ENCODE assay signal across 15 mouse cellular contexts in the genomic region with DNA sequence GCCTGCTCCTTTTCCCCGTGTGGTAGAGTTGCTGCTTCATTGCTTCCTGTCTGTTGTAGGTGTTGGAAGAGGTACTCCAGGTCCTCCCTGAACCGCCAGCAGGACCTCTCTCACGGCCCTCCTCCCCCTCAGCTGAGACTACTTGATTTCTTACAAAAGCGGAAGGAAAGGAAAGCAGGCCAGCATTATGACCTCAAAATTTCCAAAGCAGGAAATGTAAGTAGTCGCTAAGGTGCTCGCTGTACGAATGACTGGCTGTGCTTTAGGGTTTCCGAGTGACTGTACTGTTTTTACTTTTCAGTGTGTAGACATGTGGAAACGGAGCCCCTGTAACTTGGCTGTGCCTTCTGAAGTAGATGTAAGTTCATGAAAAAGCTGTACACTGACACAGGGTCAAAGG. TPM values are rescaled to one million over a fixed set of nuclear protein-coding genes. Genes with fewer than 3 reads are reported as not detected.
DNase-seq lines count a peak whose midpoint lies in the region; ATAC-seq and TF ChIP-seq lines count a peak whose summit lies in the region.
"Had no signal": no experiment of that assay in that cellular context is flagged by ENCODE, and none has a peak within 500 bp of the region (broad histone marks: within the 10 kb centered on the region; RNA-seq: fewer than 3 reads in every experiment).

No protein-coding gene starts in this region.

- ATAC-seq in granulocyte monocyte progenitor cell, adult 5-6 weeks (replicated peaks; ENCODE audit: poor library complexity, severe bottlenecking) = peak; percentile 97
- peak; percentile 88 for ATAC-seq in neutrophil, adult 5-6 weeks (ENCODE audit: extremely low read depth, insufficient number of reproducible peaks, low FRiP score, poor library complexity, severe bottlenecking)

- intact Hi-C loops in heart, adult 2 months (cut with DNase I) = no loop called here
- intact Hi-C loops in heart, postnatal 25 days (cut with DNase I) = no loop called here

- H3K4me3 ChIP-seq in heart, adult 2 months = no peak overlapping the region
- no peak overlapping the region for H3K4me3 ChIP-seq in forebrain, embryonic 10.5 days
- H3K4me3 ChIP-seq: layer of hippocampus, adult 2 months; liver, embryonic 13.5 days had no signal

- 39% methylated on average over 9 of the region's 9 CpGs for WGBS in heart, adult 2 months
- 89% methylated on average over 9 of the region's 9 CpGs for WGBS in forebrain, embryonic 10.5 days

- no peak overlapping the region for H3K9ac ChIP-seq in heart, adult 2 months (ENCODE audit: low read depth, low read length)
- H3K9ac ChIP-seq: liver, embryonic 13.5 days had no signal

- H3K36me3 ChIP-seq in heart, adult 2 months (ENCODE audit: control insufficient read depth, insufficient read depth, low read length) = peaks cover 17% of the 10 kb centered on the region
- H3K36me3 ChIP-seq in forebrain, embryonic 10.5 days (replicated peaks) = peaks cover 97% of the 10 kb centered on the region

- peak in 1 of 2 experiments; percentile 21 for DNase-seq in heart, adult 2 months
- no peak for DNase-seq in heart, postnatal 25 days (ENCODE audit: low spot score)
- peak; percentile 36 for DNase-seq in lung, postnatal 36 days
- DNase-seq in lung, postnatal 4 days = no peak
- DNase-seq in left cerebral cortex, adult 11 months (ENCODE audit: low spot score) = no peak
- DNase-seq in forebrain, embryonic 10.5 days (ENCODE audit: extremely low spot score, low spot score) = no peak
- DNase-seq: cerebellum, postnatal 10 days; kidney, adult 11 months; liver, embryonic 13.5 days had no signal

- TF ChIP-seq CTCF in heart, adult 2 months (IDR thresholded peaks at IDR 0.05) = no peak

- no peaks in the 10 kb centered on the region for H3K27me3 ChIP-seq in heart, adult 2 months (ENCODE audit: control insufficient read depth, insufficient read depth, low read length)
- H3K27me3 ChIP-seq in forebrain, embryonic 10.5 days (ENCODE audit: poor library complexity, severe bottlenecking) = no peaks in the 10 kb centered on the region
- H3K27me3 ChIP-seq: liver, embryonic 13.5 days had no signal

- H3K27ac ChIP-seq in heart, adult 2 months = peak overlapping the region; percentile 10; the same call in 1 of the 2 replicates
- H3K27ac ChIP-seq in forebrain, embryonic 10.5 days = no peak overlapping the region
- H3K27ac ChIP-seq: layer of hippocampus, adult 2 months; liver, embryonic 13.5 days had no signal

- TF ChIP-seq EP300 in heart, adult 2 months (IDR thresholded peaks at IDR 0.05; ENCODE audit: insufficient read depth, low read depth, low read length) = no peak

- no peak for TF ChIP-seq POLR2A in heart, adult 2 months (IDR thresholded peaks at IDR 0.05; ENCODE audit: insufficient read depth, low read depth, low read length)

- no peaks in the 10 kb centered on the region; the same call in 1 of the 2 replicates for H3K4me1 ChIP-seq in heart, adult 2 months (ENCODE audit: control insufficient read depth, insufficient read depth, low read length)
- no peaks in the 10 kb centered on the region for H3K4me1 ChIP-seq in forebrain, embryonic 10.5 days
- H3K4me1 ChIP-seq: liver, embryonic 13.5 days had no signal

- no peaks in the 10 kb centered on the region for H3K79me2 ChIP-seq in heart, adult 2 months (replicated peaks; ENCODE audit: control insufficient read depth, insufficient read depth, low read length)

- no peaks in the 10 kb centered on the region for H3K9me3 ChIP-seq in forebrain, embryonic 10.5 days
- H3K9me3 ChIP-seq: liver, embryonic 13.5 days had no signal

RNA-seq across cellular contexts. Expression of a gene that starts 5.2 kb away (rescaled TPM):
- not detected for total RNA-seq in heart, adult 2 months (2021)
- polyA plus RNA-seq in heart, adult 2 months (2012; rRNA removed) = not detected in 2 replicates
- total RNA-seq in heart, postnatal 25 days (2021) = not detected
- not detected in 2 replicates for total RNA-seq in granulocyte monocyte progenitor cell, adult 5-6 weeks (2014; fragmentation: Nextera tagmentation)
- not detected in 2 replicates for total RNA-seq in granulocyte monocyte progenitor cell, adult 5-6 weeks (2017)
- 1.2 TPM in 1 of 2 replicates, not detected in the other for total RNA-seq in neutrophil, adult 5-6 weeks (2017)
- polyA plus RNA-seq in forebrain, embryonic 10.5 days (2016; fragmentation: Nextera tagmentation; extraction: Ambion mirVana) = 0.47 TPM in 1 of 2 replicates, not detected in the other
- total RNA-seq: adrenal gland, adult 18-20 months; heart, postnatal 10 days; layer of hippocampus, adult 2 months; left cerebral cortex, postnatal 10 days had no signal
- polyA plus RNA-seq: liver, embryonic 13.5 days had no signal

RNA-seq across cellular contexts. Expression of a gene that starts 16.4 kb away (rescaled TPM):
- 10 to 100 TPM; 18.0 to 19.8 TPM for total RNA-seq in heart, adult 2 months (2021)
- 22.7 and 26.4 TPM in 2 replicates for polyA plus RNA-seq in heart, adult 2 months (2012; rRNA removed)
- total RNA-seq in heart, postnatal 25 days (2021) = 10 to 100 TPM; 18.4 to 18.9 TPM
- total RNA-seq in granulocyte monocyte progenitor cell, adult 5-6 weeks (2014; fragmentation: Nextera tagmentation) = 95.9 and 96.3 TPM in 2 replicates
- total RNA-seq in granulocyte monocyte progenitor cell, adult 5-6 weeks (2017) = 52.4 and 56.0 TPM in 2 replicates
- 160 and 167 TPM in 2 replicates for total RNA-seq in neutrophil, adult 5-6 weeks (2017)
- 101 and 105 TPM in 2 replicates for polyA plus RNA-seq in forebrain, embryonic 10.5 days (2016; fragmentation: Nextera tagmentation; extraction: Ambion mirVana)

RNA-seq across cellular contexts. Expression of a gene that starts 26.2 kb away (rescaled TPM):
- 10 to 100 TPM; 19.0 to 19.7 TPM for total RNA-seq in heart, adult 2 months (2021)
- polyA plus RNA-seq in heart, adult 2 months (2012; rRNA removed) = 10.7 and 19.9 TPM in 2 replicates
- 10 to 100 TPM; 18.1 to 18.8 TPM for total RNA-seq in heart, postnatal 25 days (2021)
- total RNA-seq in granulocyte monocyte progenitor cell, adult 5-6 weeks (2014; fragmentation: Nextera tagmentation) = 145 and 200 TPM in 2 replicates
- 243 and 250 TPM in 2 replicates for total RNA-seq in granulocyte monocyte progenitor cell, adult 5-6 weeks (2017)
- total RNA-seq in neutrophil, adult 5-6 weeks (2017) = 75.8 and 93.7 TPM in 2 replicates
- polyA plus RNA-seq in forebrain, embryonic 10.5 days (2016; fragmentation: Nextera tagmentation; extraction: Ambion mirVana) = 196 and 206 TPM in 2 replicates

RNA-seq across cellular contexts. Expression of a gene that starts 26.4 kb away (rescaled TPM):
- total RNA-seq in heart, adult 2 months (2021) = 10 to 100 TPM in 1 of 2 experiments, 1 to 10 TPM in 1; 8.9 to 10.5 TPM
- 6.9 and 10.4 TPM in 2 replicates for polyA plus RNA-seq in heart, adult 2 months (2012; rRNA removed)
- 10 to 100 TPM; 10.0 to 10.5 TPM for total RNA-seq in heart, postnatal 25 days (2021)
- total RNA-seq in granulocyte monocyte progenitor cell, adult 5-6 weeks (2014; fragmentation: Nextera tagmentation) = 40.5 and 46.2 TPM in 2 replicates
- total RNA-seq in granulocyte monocyte progenitor cell, adult 5-6 weeks (2017) = 47.9 and 49.5 TPM in 2 replicates
- total RNA-seq in neutrophil, adult 5-6 weeks (2017) = 21.2 and 23.9 TPM in 2 replicates
- polyA plus RNA-seq in forebrain, embryonic 10.5 days (2016; fragmentation: Nextera tagmentation; extraction: Ambion mirVana) = 40.8 and 42.6 TPM in 2 replicates

RNA-seq across cellular contexts. Expression of a gene that starts 46.4 kb away (rescaled TPM):
- total RNA-seq in heart, adult 2 months (2021) = 1 to 10 TPM; 1.6 to 3.5 TPM
- 1.0 and 1.5 TPM in 2 replicates for polyA plus RNA-seq in heart, adult 2 months (2012; rRNA removed)
- total RNA-seq in heart, postnatal 25 days (2021) = 1 to 10 TPM; 1.9 to 2.0 TPM
- not detected in 2 replicates for total RNA-seq in granulocyte monocyte progenitor cell, adult 5-6 weeks (2014; fragmentation: Nextera tagmentation)
- total RNA-seq in granulocyte monocyte progenitor cell, adult 5-6 weeks (2017) = not detected in 2 replicates
- total RNA-seq in neutrophil, adult 5-6 weeks (2017) = not detected in 2 replicates
- polyA plus RNA-seq in forebrain, embryonic 10.5 days (2016; fragmentation: Nextera tagmentation; extraction: Ambion mirVana) = 0.09 TPM in 2 replicates
